Mouse (Mus musculus) neutrophil, adult 83 days (primary cell): ENCODE data around the gene Calml4. TPM values are rescaled to one million over a fixed set of nuclear protein-coding genes. Genes with fewer than 3 reads are reported as not detected.

Source experiments
- total RNA-seq, 2 experiments: library from RNA; stranded (reverse); gene quantifications; one replicate each; pipeline ENCODE4 v1.2.4; 2023

The Calml4 gene
- 1 to 10 TPM in 1 of 2 experiments, not detected in 1; 1.2 TPM for total RNA-seq

GRCm38 (mm10) chr9:62857719-62858261 lies at the start of gene Calml4:
Calml4 (plus strand) TSS chr9:62858080.

GRCm38 (mm10) chr9:62811516-62812121 lies 46.3 kb upstream of the Calml4 start, which contains the start of gene Fem1b:
Fem1b (minus strand) TSS chr9:62811934.

GRCm38 (mm10) chr9:62838506-62839171 lies 19.2 kb upstream of the Calml4 start, which contains the start of gene Cln6:
Cln6 (plus strand) TSS chr9:62838785.

Other genes with a start within 250 kb of the Calml4 start
- under 1 TPM; 0.11 to 0.35 TPM for gene Itga11, start 180.3 kb upstream of the Calml4 start, total RNA-seq
- gene Fem1b, start 46.1 kb upstream of the Calml4 start, total RNA-seq: 10 to 100 TPM; 12.8 to 15.4 TPM
- gene Cln6, start 19.3 kb upstream of the Calml4 start, total RNA-seq: 10 to 100 TPM; 22.8 to 24.4 TPM
- 10 to 100 TPM; 65.5 to 77.6 TPM for gene Pias1, start 129.8 kb downstream of the Calml4 start, total RNA-seq